Mouse (Mus musculus): ENCODE measurements around the gene Dhx32. TPM values are rescaled to one million over a fixed set of nuclear protein-coding genes. Genes with fewer than 3 reads are reported as not detected.

Gene Dhx32
- polyA plus RNA-seq, 1 experiment from 2014 or later: 27.9 TPM

DNA sequence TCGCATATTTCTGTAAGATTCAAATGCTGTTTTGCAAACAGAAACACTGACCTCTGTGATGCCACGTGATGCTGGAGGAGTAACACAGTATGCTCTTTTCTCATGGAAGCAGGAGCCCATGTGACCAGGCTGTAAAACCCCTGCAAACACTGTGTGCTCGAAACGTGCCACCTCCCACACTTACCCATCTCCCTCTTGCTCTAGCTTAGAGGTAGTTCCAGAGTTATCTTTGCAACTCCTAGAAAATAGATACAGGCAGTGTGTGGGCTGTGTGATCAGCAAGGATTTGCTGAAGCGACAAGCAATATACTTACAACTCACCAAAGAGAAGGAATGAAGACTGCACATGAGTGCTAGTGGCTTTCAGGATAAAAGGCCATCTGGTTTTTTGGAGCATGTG lies 14.0 kb downstream of the Dhx32 start:
- H3K4me1 ChIP-seq: peaks cover 9% of the 10 kb centered on the region
- no peaks in the 10 kb centered on the region for H3K27me3 ChIP-seq (replicated peaks)
- no peaks in the 10 kb centered on the region for H3K9me3 ChIP-seq
- H3K36me3 ChIP-seq: no peaks in the 10 kb centered on the region
- no peak overlapping the region for H3K4me2 ChIP-seq
- 64% methylated on average over 5 of the region's 5 CpGs for WGBS
- no peak overlapping the region for H3K27ac ChIP-seq (replicated peaks)
- no peak overlapping the region for H3K4me3 ChIP-seq
- H3K9ac ChIP-seq: no peak overlapping the region
- no peak for ATAC-seq (ENCODE audit: extremely low read depth, insufficient number of reproducible peaks, low FRiP score, low TSS enrichment)

DNA sequence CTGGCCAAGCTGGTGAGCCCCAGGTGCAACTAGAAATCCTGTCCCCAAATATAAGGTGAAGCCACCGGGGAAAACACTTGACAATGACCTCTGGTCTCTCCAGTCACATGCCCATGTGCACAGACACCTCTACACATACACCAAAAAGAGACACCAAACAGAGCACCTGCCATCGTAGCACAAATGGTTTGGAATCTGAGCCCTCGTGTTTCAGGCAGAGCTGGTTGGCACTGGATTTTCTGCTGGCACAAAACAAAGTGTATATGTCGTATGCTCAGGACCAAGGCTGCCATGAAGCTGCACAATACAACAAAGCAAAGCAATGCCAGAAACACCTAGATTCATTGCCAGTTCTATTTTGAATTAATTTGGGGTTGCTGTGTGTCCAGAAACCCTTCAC lies 14.5 kb downstream of the Dhx32 start:
- H3K27me3 ChIP-seq (replicated peaks): no peaks in the 10 kb centered on the region
- no peaks in the 10 kb centered on the region for H3K36me3 ChIP-seq
- ATAC-seq (ENCODE audit: extremely low read depth, insufficient number of reproducible peaks, low FRiP score, low TSS enrichment): no peak
- H3K4me1 ChIP-seq: peaks cover 12% of the 10 kb centered on the region
- no peak overlapping the region for H3K27ac ChIP-seq (replicated peaks)
- no peak overlapping the region for H3K9ac ChIP-seq
- H3K9me3 ChIP-seq: no peaks in the 10 kb centered on the region
- no peak overlapping the region for H3K4me2 ChIP-seq
- WGBS: 74% methylated on average over 4 of the region's 4 CpGs
- no peak overlapping the region for H3K4me3 ChIP-seq

DNA sequence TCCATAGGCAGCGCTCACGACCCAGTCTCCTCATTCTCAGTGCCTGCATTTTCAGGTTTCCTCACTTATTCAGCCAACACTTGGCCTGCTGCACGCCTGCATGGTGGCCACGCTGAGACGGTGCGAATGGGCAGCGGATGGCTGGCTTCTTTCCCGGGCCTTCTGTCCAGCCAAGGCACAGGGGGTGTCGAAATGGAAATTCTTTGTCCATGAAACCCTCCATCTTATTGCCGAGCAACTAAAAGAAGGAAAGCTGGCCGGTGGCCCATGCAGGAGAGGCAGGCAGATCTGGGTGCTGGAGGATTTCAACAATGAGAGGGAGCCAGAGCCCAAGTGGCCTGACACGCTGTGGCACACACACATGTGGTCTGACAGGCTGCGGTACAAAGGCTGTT lies 16.7 kb downstream of the Dhx32 start:
- no peak for ATAC-seq (ENCODE audit: extremely low read depth, insufficient number of reproducible peaks, low FRiP score, low TSS enrichment)
- Histone ChIP-seq H3K27ac (replicated peaks) (0 out of 2 replicates have a peak overlapping the region, but pooled peaks have one; percentile 7), H3K4me2 (no peak overlapping the region)

DNA sequence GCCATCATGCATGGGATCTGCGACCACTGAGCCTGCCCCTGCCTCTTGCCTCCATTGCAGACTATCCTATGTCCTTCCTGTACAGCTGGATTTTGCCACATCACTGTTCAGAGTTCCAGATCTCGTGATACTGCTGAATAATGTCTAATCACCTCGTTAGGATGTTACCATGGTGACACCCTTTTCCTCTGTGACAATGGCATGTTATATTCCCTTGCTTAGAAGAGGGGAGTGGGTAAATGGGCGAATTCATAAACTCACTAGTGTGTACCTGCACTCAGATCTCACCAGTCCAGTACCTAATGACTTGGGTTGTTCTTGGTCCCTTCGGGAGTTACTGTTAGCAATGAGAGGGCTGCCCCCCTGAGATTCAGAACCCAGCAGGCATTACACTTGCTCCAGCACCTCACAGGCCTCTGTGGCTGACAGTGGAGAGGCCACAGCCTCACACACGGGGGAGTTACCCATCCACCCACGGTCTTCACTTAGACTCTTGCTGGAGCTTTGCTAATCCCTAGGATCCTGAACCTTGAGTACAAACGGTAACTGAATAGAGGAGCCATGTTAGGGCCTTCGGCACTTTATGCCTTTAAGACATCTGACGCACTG lies 17.2 kb downstream of the Dhx32 start:
- H3K27me3 ChIP-seq (replicated peaks): no peaks in the 10 kb centered on the region
- H3K4me1 ChIP-seq: peaks cover 14% of the 10 kb centered on the region
- no peak overlapping the region for H3K4me3 ChIP-seq
- 74% methylated on average over 10 of the region's 10 CpGs for WGBS
- peaks cover 9% of the 10 kb centered on the region for H3K9me3 ChIP-seq
- no peak for ATAC-seq (ENCODE audit: extremely low read depth, insufficient number of reproducible peaks, low FRiP score, low TSS enrichment)
- 0 out of 2 replicates have a peak overlapping the region, but pooled peaks have one; percentile 7 for H3K27ac ChIP-seq (replicated peaks)
- H3K9ac ChIP-seq: 0 out of 2 replicates have a peak overlapping the region, but pooled peaks have one; percentile 8
- H3K36me3 ChIP-seq: peaks cover 8% of the 10 kb centered on the region; the same call in 1 of the 2 replicates
- H3K4me2 ChIP-seq: no peak overlapping the region

More for the DNA sequence above, 16.7 kb downstream of the Dhx32 start:
- Histone ChIP-seq H3K9ac (0 out of 2 replicates have a peak overlapping the region, but pooled peaks have one; percentile 8), H3K9me3 (peaks cover 9% of the 10 kb centered on the region), H3K4me1 (peaks cover 14% of the 10 kb centered on the region), H3K36me3 (peaks cover 8% of the 10 kb centered on the region; the same call in 1 of the 2 replicates), H3K4me3 (no peak overlapping the region), H3K27me3 (replicated peaks) (no peaks in the 10 kb centered on the region)
- 74% methylated on average over 13 of the region's 13 CpGs for WGBS

DNA sequence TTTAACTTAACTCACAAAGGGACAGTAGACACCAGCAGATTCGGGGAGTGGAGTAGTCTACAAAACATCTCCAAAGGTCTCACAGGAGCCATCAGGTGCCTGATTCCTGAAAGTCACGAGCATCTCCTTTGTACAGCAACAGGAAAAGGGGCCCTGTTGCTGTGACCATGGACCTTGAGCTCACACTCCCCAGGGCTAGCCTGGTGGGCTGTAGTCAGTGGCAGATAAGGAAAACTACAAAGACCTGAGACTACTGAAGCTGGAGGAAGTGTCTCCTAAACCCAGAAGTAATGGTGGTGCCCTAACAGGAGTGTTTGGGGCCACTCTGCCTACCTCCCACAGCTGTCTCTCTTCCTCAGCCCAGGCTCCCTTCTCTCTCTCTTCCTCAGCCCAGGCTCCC lies 18.1 kb downstream of the Dhx32 start:
- 56% methylated on average over 2 of the region's 2 CpGs for WGBS
- no peak overlapping the region for H3K27ac ChIP-seq (replicated peaks)
- H3K4me2 ChIP-seq: no peak overlapping the region

DNA sequence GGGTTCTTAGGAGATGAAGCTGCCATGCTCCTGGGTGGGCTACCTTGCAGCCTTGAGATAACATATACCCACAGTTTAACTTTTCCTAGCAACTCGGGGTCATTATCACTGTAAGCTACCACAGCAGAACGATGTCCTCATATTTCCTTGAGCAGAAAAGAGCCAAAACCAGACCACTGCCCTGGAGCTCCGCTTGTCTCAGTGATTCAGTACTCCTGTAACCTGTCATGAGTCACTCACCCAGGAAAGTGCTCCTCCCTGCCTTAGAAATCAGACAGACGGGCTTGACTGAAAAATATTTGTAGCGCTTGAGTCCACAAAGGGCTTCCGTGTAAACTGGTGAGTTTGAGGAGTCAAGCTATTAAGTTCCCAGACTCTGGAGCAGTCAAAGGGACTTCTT lies 19.8 kb downstream of the Dhx32 start:
- peaks cover 19% of the 10 kb centered on the region for H3K36me3 ChIP-seq
- no peak overlapping the region for H3K4me2 ChIP-seq
- H3K27ac ChIP-seq (replicated peaks): no peak overlapping the region
- no peak overlapping the region for H3K9ac ChIP-seq
- peaks cover 34% of the 10 kb centered on the region for H3K4me1 ChIP-seq
- H3K9me3 ChIP-seq: peaks cover 9% of the 10 kb centered on the region
- H3K27me3 ChIP-seq (replicated peaks): no peaks in the 10 kb centered on the region
- H3K4me3 ChIP-seq: no peak overlapping the region
- WGBS: 55% methylated on average over 6 of the region's 6 CpGs
- ATAC-seq (ENCODE audit: extremely low read depth, insufficient number of reproducible peaks, low FRiP score, low TSS enrichment): no peak

More for the DNA sequence above, 18.1 kb downstream of the Dhx32 start:
- Histone ChIP-seq H3K9me3 (peaks cover 9% of the 10 kb centered on the region), H3K27me3 (replicated peaks) (no peaks in the 10 kb centered on the region), H3K4me1 (peaks cover 23% of the 10 kb centered on the region), H3K9ac (no peak overlapping the region), H3K36me3 (peaks cover 8% of the 10 kb centered on the region; the same call in 1 of the 2 replicates), H3K4me3 (no peak overlapping the region)
- no peak for ATAC-seq (ENCODE audit: extremely low read depth, insufficient number of reproducible peaks, low FRiP score, low TSS enrichment)

DNA sequence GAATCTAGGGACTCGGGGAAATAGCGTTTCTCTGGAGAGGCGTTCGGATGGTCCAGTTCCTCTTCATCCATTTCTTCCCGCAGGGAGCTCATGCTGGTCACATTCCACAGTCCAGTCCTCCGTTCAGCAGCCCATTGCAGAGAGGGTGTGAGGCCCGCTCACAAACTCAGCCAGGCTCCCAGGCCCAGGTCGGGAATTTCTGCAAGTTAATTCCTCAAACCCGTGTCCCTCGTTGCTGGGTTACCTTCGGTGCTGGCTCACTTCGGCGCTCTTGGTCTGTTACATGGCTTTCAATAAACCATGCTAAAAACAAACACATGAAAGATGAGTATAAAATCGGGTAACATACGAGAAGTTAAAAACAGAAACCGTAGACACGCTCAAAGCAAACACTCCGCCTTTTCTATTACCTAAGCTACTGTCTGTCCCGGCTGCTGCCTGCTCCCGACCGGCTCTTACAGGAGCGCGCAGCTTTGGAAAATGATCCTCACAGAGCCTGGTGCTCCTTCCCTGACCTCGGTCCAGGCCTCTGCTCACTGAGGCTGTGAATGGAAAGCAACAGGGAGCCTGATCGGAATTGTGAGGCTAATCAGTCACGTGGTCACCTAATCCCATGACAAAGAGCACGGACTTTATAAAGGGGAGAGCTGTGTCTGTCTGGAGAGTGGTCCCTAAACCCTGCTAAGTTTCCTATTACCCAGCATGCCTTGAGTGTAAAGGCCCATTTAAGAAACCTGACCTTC lies 22.7 kb downstream of the Dhx32 start:
- H3K4me1 ChIP-seq: peaks cover 40% of the 10 kb centered on the region
- no peak for ATAC-seq (ENCODE audit: extremely low read depth, insufficient number of reproducible peaks, low FRiP score, low TSS enrichment)
- peaks cover 19% of the 10 kb centered on the region for H3K36me3 ChIP-seq
- peak overlapping the region; percentile 39 for H3K4me3 ChIP-seq
- 19% methylated on average over 27 of the region's 27 CpGs for WGBS
- H3K4me2 ChIP-seq: peak overlapping the region; percentile 66
- peak overlapping the region; percentile 58 for H3K27ac ChIP-seq (replicated peaks)
- H3K9ac ChIP-seq: peak overlapping the region; percentile 74
- H3K9me3 ChIP-seq: peaks cover 9% of the 10 kb centered on the region
- no peaks in the 10 kb centered on the region for H3K27me3 ChIP-seq (replicated peaks)

DNA sequence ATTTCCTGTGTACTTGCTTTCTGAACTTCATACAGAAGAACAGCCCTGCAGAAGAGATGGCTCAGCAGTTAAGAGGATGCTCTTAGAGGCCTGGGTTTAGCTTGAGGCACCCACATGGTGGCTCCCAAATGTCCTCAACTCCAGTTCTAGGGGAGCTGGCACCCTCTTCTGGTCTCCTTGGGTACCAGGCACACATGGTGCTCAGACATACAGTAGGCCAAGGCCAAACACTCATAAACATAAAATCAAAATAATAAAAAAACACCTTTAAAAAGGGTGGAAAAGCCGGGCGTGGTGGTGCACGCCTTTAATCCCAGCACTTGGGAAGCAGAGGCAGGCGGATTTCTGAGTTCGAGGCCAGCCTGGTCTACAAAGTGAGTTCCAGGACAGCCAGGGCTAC lies 23.8 kb downstream of the Dhx32 start:
- 96% methylated on average over 5 of the region's 5 CpGs for WGBS
- no peak for ATAC-seq (ENCODE audit: extremely low read depth, insufficient number of reproducible peaks, low FRiP score, low TSS enrichment)
- H3K27me3 ChIP-seq (replicated peaks): no peaks in the 10 kb centered on the region
- peaks cover 40% of the 10 kb centered on the region for H3K4me1 ChIP-seq
- H3K4me2 ChIP-seq: no peak overlapping the region
- no peak overlapping the region for H3K27ac ChIP-seq (replicated peaks)
- peaks cover 9% of the 10 kb centered on the region for H3K9me3 ChIP-seq
- H3K9ac ChIP-seq: no peak overlapping the region
- H3K4me3 ChIP-seq: no peak overlapping the region
- peaks cover 25% of the 10 kb centered on the region for H3K36me3 ChIP-seq

DNA sequence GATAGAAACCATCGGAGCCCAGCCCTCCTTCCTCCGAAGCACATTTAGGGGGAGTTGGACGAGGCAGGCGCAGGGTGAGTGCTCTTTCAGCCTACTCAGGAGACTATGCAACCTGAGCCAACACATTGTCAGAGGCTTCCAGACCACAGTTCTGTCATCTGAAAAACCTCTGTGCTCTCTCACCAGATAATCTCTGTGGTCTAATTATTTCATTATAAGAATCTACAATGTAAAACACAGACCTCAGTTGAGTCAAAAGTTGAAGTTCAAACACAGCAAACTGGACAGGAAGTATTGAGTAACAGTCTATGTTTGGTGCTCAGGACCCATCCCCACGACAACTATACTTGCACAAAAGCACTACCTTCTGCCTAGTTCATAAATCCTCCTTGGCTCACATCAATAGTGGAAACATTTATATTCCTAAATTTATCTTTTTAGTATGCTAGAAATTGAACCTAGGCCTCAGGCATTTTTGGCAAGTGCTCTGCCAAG lies 24.5 kb downstream of the Dhx32 start:
- Histone ChIP-seq H3K4me1 (peaks cover 37% of the 10 kb centered on the region), H3K4me2 (peak overlapping the region; percentile 20; the same call in 1 of the 2 replicates), H3K27ac (replicated peaks) (0 out of 2 replicates have a peak overlapping the region, but pooled peaks have one; percentile 12), H3K4me3 (no peak overlapping the region), H3K27me3 (replicated peaks) (no peaks in the 10 kb centered on the region), H3K36me3 (peaks cover 27% of the 10 kb centered on the region), H3K9me3 (peaks cover 9% of the 10 kb centered on the region), H3K9ac (no peak overlapping the region)
- 54% methylated on average over 5 of the region's 5 CpGs for WGBS
- ATAC-seq (ENCODE audit: extremely low read depth, insufficient number of reproducible peaks, low FRiP score, low TSS enrichment): no peak

DNA sequence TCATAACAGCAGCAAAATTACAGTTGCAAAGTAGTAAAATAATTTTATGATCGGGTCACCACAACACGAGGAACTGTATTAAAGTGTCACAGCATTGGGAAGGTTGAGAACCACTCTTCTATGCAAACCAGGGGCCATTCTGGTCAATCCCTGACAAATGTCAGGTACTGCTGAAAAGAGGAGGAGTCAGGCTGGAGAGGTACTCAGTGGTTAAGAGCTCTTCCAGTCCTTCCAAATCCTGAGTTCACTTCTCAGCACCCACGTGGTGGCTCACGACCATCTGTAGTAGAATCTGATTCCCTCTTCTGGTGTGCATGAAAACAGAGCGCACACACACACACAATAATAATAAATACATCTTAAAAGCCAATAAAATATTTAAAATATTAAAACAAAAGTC lies 31.4 kb downstream of the Dhx32 start:
- peaks cover 68% of the 10 kb centered on the region for H3K4me1 ChIP-seq
- H3K27me3 ChIP-seq (replicated peaks): no peaks in the 10 kb centered on the region
- H3K9me3 ChIP-seq: no peaks in the 10 kb centered on the region
- H3K4me2 ChIP-seq: no peak overlapping the region
- H3K36me3 ChIP-seq: peaks cover 11% of the 10 kb centered on the region; the same call in 1 of the 2 replicates
- H3K27ac ChIP-seq (replicated peaks): peak overlapping the region; percentile 78
- no peak for ATAC-seq (ENCODE audit: extremely low read depth, insufficient number of reproducible peaks, low FRiP score, low TSS enrichment)
- no peak overlapping the region for H3K9ac ChIP-seq
- WGBS: 51% methylated on average over 5 of the region's 5 CpGs
- H3K4me3 ChIP-seq: no peak overlapping the region

DNA sequence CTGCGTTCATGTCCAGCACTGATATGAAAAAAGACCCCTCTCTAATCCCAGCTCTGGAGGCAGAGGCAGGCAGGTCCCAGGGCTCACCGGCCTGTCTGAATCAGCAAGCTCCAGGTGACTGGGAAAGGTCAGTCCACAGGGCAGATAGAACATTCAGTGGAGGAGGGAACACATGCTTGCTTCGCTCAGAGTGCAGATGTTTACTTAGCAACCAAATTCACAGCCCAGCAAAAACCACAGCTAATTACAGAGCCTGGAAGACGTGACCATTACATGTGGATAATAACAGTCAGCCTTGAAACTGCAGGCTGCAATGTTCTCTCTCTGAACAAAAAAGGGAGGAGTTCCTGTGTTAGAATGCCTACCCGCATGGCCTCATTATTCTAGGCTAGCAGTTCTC lies 31.9 kb downstream of the Dhx32 start:
- H3K9ac ChIP-seq: no peak overlapping the region
- H3K4me3 ChIP-seq: no peak overlapping the region
- H3K27me3 ChIP-seq (replicated peaks): no peaks in the 10 kb centered on the region
- H3K4me1 ChIP-seq: peaks cover 64% of the 10 kb centered on the region
- 54% methylated on average over 5 of the region's 5 CpGs for WGBS
- H3K36me3 ChIP-seq: peaks cover 11% of the 10 kb centered on the region; the same call in 1 of the 2 replicates
- H3K27ac ChIP-seq (replicated peaks): peak overlapping the region; percentile 78
- no peak overlapping the region for H3K4me2 ChIP-seq
- no peaks in the 10 kb centered on the region for H3K9me3 ChIP-seq
- ATAC-seq (ENCODE audit: extremely low read depth, insufficient number of reproducible peaks, low FRiP score, low TSS enrichment): no peak

Measured in heart, embryonic 13.5 days (tissue).